Mouse (Mus musculus) liver, embryonic 14.5 days (tissue): ENCODE data around the gene Dhx34.

Experiments used
- CTCF ChIP-seq: IDR thresholded peaks from 2 replicates; pipeline ENCODE4 v1.5.1; 2016; ENCODE audit warnings: antibody characterized with exemption, low read depth, control low read depth
- EP300 ChIP-seq: IDR thresholded peaks from 2 replicates; pipeline ENCODE4 v1.6.1; 2016; ENCODE audit warnings: antibody characterized with exemption, low read depth

- TF ChIP-seq CTCF, result no peak
- no peak for TF ChIP-seq EP300
Measured at GRCm38 (mm10) chr7:16160702-16161101, 61.1 kb downstream of the Dhx34 start.
